ENCODE assay signal across 17 mouse cellular contexts in the genomic region with DNA sequence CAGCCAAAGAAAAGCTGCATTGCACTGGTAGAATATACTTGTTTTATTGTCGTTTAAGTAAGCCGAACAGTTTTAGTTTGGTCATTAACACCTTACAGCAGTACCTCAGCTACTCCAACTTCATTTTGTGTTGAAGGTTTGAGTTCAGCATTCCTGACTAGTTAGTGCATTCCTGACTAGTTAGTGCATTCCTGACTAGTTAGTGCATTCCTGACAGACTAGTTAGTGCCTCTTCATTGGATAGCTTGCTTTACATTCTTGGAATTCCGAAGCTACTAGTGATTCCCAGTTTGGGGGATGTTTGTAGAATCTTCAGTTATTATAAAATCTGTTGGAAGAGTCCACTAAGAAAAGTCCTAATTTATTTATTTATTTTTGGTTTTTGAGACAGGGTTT. TPM values are rescaled to one million over a fixed set of nuclear protein-coding genes. Genes with fewer than 3 reads are reported as not detected.
A peak's percentile ranks its signal among the peaks of the same experiment; 100 is the strongest.
DNase-seq lines count a peak whose midpoint lies in the region; ATAC-seq and TF ChIP-seq lines count a peak whose summit lies in the region.
"Had no signal": no experiment of that assay in that cellular context is flagged by ENCODE, and none has a peak within 500 bp of the region (broad histone marks: within the 10 kb centered on the region; RNA-seq: fewer than 3 reads in every experiment).

No protein-coding gene starts in this region.

- no peaks in the 10 kb centered on the region for H3K27me3 ChIP-seq in heart, postnatal 0 days (ENCODE audit: control insufficient read depth, insufficient read depth, low read length)
- no peaks in the 10 kb centered on the region for H3K27me3 ChIP-seq in liver, embryonic 12.5 days (replicated peaks)
- no peaks in the 10 kb centered on the region for H3K27me3 ChIP-seq in liver, postnatal 0 days (ENCODE audit: insufficient read depth, low read length)
- H3K27me3 ChIP-seq: embryonic facial prominence, embryonic 12.5 days; limb, embryonic 12.5 days; midbrain, embryonic 12.5 days had no signal

- ATAC-seq in heart, postnatal 0 days (ENCODE audit: insufficient read depth, low read depth): no peak
- no peak for ATAC-seq in liver, embryonic 12.5 days
- ATAC-seq in liver, postnatal 0 days: no peak
- ATAC-seq in erythroid progenitor cell, adult 5-6 weeks (replicated peaks; ENCODE audit: low FRiP score, poor library complexity, severe bottlenecking): no peak
- ATAC-seq: hindbrain, postnatal 0 days had no signal

- WGBS in heart, postnatal 0 days: 79% methylated on average over 3 of the region's 3 CpGs
- 85% methylated on average over 3 of the region's 3 CpGs for WGBS in liver, embryonic 12.5 days (ENCODE audit: insufficient replicate concordance)
- 86% methylated on average over 3 of the region's 3 CpGs for WGBS in liver, postnatal 0 days (ENCODE audit: insufficient replicate concordance)

- no peak for TF ChIP-seq EP300 in heart, postnatal 0 days (IDR thresholded peaks at IDR 0.05; ENCODE audit: low read depth)
- no peak for TF ChIP-seq EP300 in liver, postnatal 0 days (IDR thresholded peaks at IDR 0.05; ENCODE audit: low read depth)

- peaks cover 61% of the 10 kb centered on the region for H3K4me1 ChIP-seq in heart, postnatal 0 days (ENCODE audit: control insufficient read depth, insufficient read depth)
- peaks cover 97% of the 10 kb centered on the region for H3K4me1 ChIP-seq in liver, embryonic 12.5 days
- H3K4me1 ChIP-seq in liver, postnatal 0 days (ENCODE audit: insufficient read depth): peaks cover 60% of the 10 kb centered on the region

- no peak for TF ChIP-seq CTCF in heart, postnatal 0 days (IDR thresholded peaks at IDR 0.05; ENCODE audit: low read depth)
- no peak for TF ChIP-seq CTCF in liver, postnatal 0 days (IDR thresholded peaks at IDR 0.05; ENCODE audit: low read depth)

- H3K36me3 ChIP-seq in heart, postnatal 0 days (replicated peaks; ENCODE audit: control insufficient read depth, insufficient read depth, low read length): peaks cover 7% of the 10 kb centered on the region; the same call in 1 of the 2 replicates
- peaks cover 11% of the 10 kb centered on the region; the same call in 1 of the 2 replicates for H3K36me3 ChIP-seq in liver, embryonic 12.5 days
- no peaks in the 10 kb centered on the region for H3K36me3 ChIP-seq in liver, postnatal 0 days (replicated peaks; ENCODE audit: insufficient read depth, low read length)
- H3K36me3 ChIP-seq: embryonic facial prominence, embryonic 12.5 days; limb, embryonic 12.5 days; midbrain, embryonic 12.5 days had no signal

- no peak overlapping the region for H3K9ac ChIP-seq in heart, postnatal 0 days (replicated peaks; ENCODE audit: low read depth, low read length)
- H3K9ac ChIP-seq in liver, embryonic 12.5 days: no peak overlapping the region
- H3K9ac ChIP-seq in liver, postnatal 0 days (replicated peaks): no peak overlapping the region
- H3K9ac ChIP-seq: embryonic facial prominence, embryonic 12.5 days; limb, embryonic 12.5 days; midbrain, embryonic 12.5 days had no signal

- no peak for DNase-seq in heart, postnatal 0 days (ENCODE audit: low spot score)
- DNase-seq in heart, adult 9 months (ENCODE audit: low spot score in 2 of 2): no peak
- DNase-seq in liver: no peak
- no peak for DNase-seq in liver, postnatal 0 days
- no peak for DNase-seq in B cell, adult 2 months
- DNase-seq: cerebellum, adult 11 months; cerebellum, postnatal 25 days; lung, adult 2 months; thymus, postnatal 4 days had no signal

- H3K4me3 ChIP-seq in heart, postnatal 0 days (ENCODE audit: low read depth, low read length): no peak overlapping the region
- no peak overlapping the region for H3K4me3 ChIP-seq in liver, embryonic 12.5 days
- H3K4me3 ChIP-seq in liver, postnatal 0 days (ENCODE audit: low read depth, low read length): no peak overlapping the region
- H3K4me3 ChIP-seq: embryonic facial prominence, embryonic 12.5 days; forebrain, embryonic 10.5 days; limb, embryonic 12.5 days; midbrain, embryonic 12.5 days had no signal

- no peak overlapping the region for H3K4me2 ChIP-seq in heart, postnatal 0 days (ENCODE audit: low read depth, low read length)
- H3K4me2 ChIP-seq in liver, embryonic 12.5 days: no peak overlapping the region
- H3K4me2 ChIP-seq in liver, postnatal 0 days (ENCODE audit: low read depth, low read length): peak overlapping the region; percentile 10; the same call in 1 of the 2 replicates
- H3K4me2 ChIP-seq: embryonic facial prominence, embryonic 12.5 days; heart, embryonic 11.5 days; limb, embryonic 12.5 days; midbrain, embryonic 12.5 days had no signal

- peak overlapping the region; percentile 18; the same call in 1 of the 2 replicates for H3K27ac ChIP-seq in heart, postnatal 0 days (ENCODE audit: low read depth)
- peak overlapping the region; percentile 11 for H3K27ac ChIP-seq in liver, embryonic 12.5 days
- peak overlapping the region; percentile 29 for H3K27ac ChIP-seq in liver, postnatal 0 days (ENCODE audit: low read depth)
- H3K27ac ChIP-seq: embryonic facial prominence, embryonic 12.5 days; forebrain, embryonic 10.5 days; hindbrain, postnatal 0 days; limb, embryonic 12.5 days; midbrain, embryonic 12.5 days had no signal

- H3K9me3 ChIP-seq in heart, postnatal 0 days (replicated peaks; ENCODE audit: control insufficient read depth, low read length): no peaks in the 10 kb centered on the region
- no peaks in the 10 kb centered on the region for H3K9me3 ChIP-seq in liver, embryonic 12.5 days (replicated peaks)
- no peaks in the 10 kb centered on the region for H3K9me3 ChIP-seq in liver, postnatal 0 days (ENCODE audit: low read length)
- H3K9me3 ChIP-seq: embryonic facial prominence, embryonic 12.5 days; forebrain, embryonic 10.5 days; limb, embryonic 12.5 days; midbrain, embryonic 12.5 days had no signal

RNA-seq across cellular contexts. Expression of gene Zzz3, which starts 7.4 kb away (rescaled TPM):
- total RNA-seq in heart, postnatal 0 days (2014; rRNA removed; ENCODE audit: low replicate concordance): 18.1 and 36.2 TPM in 2 replicates
- polyA plus RNA-seq in heart, postnatal 0 days (2015; fragmentation: Nextera tagmentation; extraction: Ambion mirVana): 21.0 and 22.4 TPM in 2 replicates
- polyA plus RNA-seq in liver, embryonic 12.5 days (2016; fragmentation: Nextera tagmentation; extraction: Ambion mirVana): 23.5 and 25.7 TPM in 2 replicates
- polyA plus RNA-seq in liver, postnatal 0 days (2015; fragmentation: Nextera tagmentation; extraction: Ambion mirVana): 11.4 and 11.6 TPM in 2 replicates
- total RNA-seq in erythroid progenitor cell, adult 5-6 weeks (2015; ENCODE audit: low replicate concordance): 43.2 and 55.3 TPM in 2 replicates
- total RNA-seq in erythroid progenitor cell, adult 5-6 weeks (2017; ENCODE audit: low replicate concordance): 42.9 and 44.8 TPM in 2 replicates

RNA-seq across cellular contexts. Expression of gene Usp33, which starts 56.4 kb away (rescaled TPM):
- total RNA-seq in heart, postnatal 0 days (2014; rRNA removed; ENCODE audit: low replicate concordance): 16.6 and 21.7 TPM in 2 replicates
- 16.4 and 17.2 TPM in 2 replicates for polyA plus RNA-seq in heart, postnatal 0 days (2015; fragmentation: Nextera tagmentation; extraction: Ambion mirVana)
- 30.1 and 30.9 TPM in 2 replicates for polyA plus RNA-seq in liver, embryonic 12.5 days (2016; fragmentation: Nextera tagmentation; extraction: Ambion mirVana)
- polyA plus RNA-seq in liver, postnatal 0 days (2015; fragmentation: Nextera tagmentation; extraction: Ambion mirVana): 11.1 and 13.6 TPM in 2 replicates
- total RNA-seq in erythroid progenitor cell, adult 5-6 weeks (2015; ENCODE audit: low replicate concordance): 56.6 and 66.7 TPM in 2 replicates
- 82.3 and 102 TPM in 2 replicates for total RNA-seq in erythroid progenitor cell, adult 5-6 weeks (2017; ENCODE audit: low replicate concordance)
